Mouse (Mus musculus) limb, embryonic 15.5 days (tissue): ENCODE data around the gene Tk1. TPM values are rescaled to one million over a fixed set of nuclear protein-coding genes. Genes with fewer than 3 reads are reported as not detected.

ENCODE experiments used
- ATAC-seq: fragments of 200-750 bp; cut with Nextera tagmentation; 2 replicates; pipeline ENCODE4 v1.8.0; 2017; ENCODE audit warnings: low read depth, moderate TSS enrichment; ENCODE audit not compliant: insufficient number of reproducible peaks, low FRiP score, low TSS enrichment
- H3K27ac ChIP-seq: fragments of 300-500 bp; sonication (generic); 2 replicates; pipeline ENCODE4 v1.5.1; 2015; ENCODE audit warnings: moderate library complexity, mild to moderate bottlenecking, inconsistent platforms
- H3K27me3 ChIP-seq: fragments of 300-500 bp; sonication (generic); 2 replicates; pipeline ENCODE4 v1.6.1; 2015; ENCODE audit warnings: inconsistent platforms
- H3K36me3 ChIP-seq: fragments of 300-500 bp; sonication (generic); 2 replicates; pipeline ENCODE4 v1.6.1; 2015; ENCODE audit warnings: inconsistent platforms
- H3K4me1 ChIP-seq: fragments of 300-500 bp; sonication (generic); 2 replicates; pipeline ENCODE4 v1.6.1; 2015; ENCODE audit warnings: inconsistent platforms
- H3K4me2 ChIP-seq: fragments of 300-500 bp; sonication (generic); 2 replicates; pipeline ENCODE4 v1.6.1; 2015; ENCODE audit warnings: mild to moderate bottlenecking, inconsistent platforms
- H3K4me3 ChIP-seq: fragments of 300-500 bp; sonication (generic); 2 replicates; pipeline ENCODE4 v1.5.1; 2015; ENCODE audit warnings: mild to moderate bottlenecking, inconsistent platforms
- H3K9ac ChIP-seq: fragments of 300-500 bp; sonication (generic); 2 replicates; pipeline ENCODE4 v1.6.1; 2015; ENCODE audit warnings: inconsistent platforms
- H3K9me3 ChIP-seq: fragments of 300-500 bp; sonication (generic); 2 replicates; pipeline ENCODE4 v1.6.1; 2016; ENCODE audit warnings: inconsistent platforms
- WGBS: fragments of 180-500 bp; shearing (Covaris S2); methylation state at CpG from one replicate; pipeline ENCODE4 v1.1.7; 2015; 5-methylcytosine and 5-hydroxymethylcytosine counted together
- polyA plus RNA-seq: library from polyadenylated mRNA; unstranded; fragments of >200 nt; fragmentation: Nextera tagmentation; extraction: Ambion mirVana; gene quantifications from 2 replicates; pipeline ENCODE4 v1.2.1, GENCODE M21; 2015

Tk1 gene
- polyA plus RNA-seq, 1 experiment from 2014 or later, result 119 TPM

DNA sequence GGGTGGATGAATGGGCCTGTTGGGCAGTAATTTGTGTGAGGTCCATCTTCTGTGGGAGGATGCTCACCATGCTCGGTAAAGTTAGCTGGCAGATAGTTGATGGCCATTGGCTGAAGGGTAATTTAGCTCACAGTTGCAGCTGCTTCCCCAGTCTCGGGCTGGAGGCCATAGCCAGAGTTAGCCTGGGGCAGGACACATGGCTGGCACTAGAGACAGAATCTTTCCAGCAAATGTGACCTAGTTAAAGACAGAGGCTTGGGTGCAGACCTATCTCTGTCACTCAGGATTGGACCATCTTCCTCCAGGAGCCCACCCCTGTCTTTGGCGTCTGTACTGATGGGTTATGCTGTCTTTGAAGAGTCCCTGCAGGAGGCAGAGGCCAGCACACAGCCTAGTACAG lies 32.5 kb upstream of the Tk1 start:
- Histone ChIP-seq H3K27ac (no peak overlapping the region), H3K36me3 (peaks cover 39% of the 10 kb centered on the region), H3K4me1 (peaks cover 10% of the 10 kb centered on the region), H3K9ac (no peak overlapping the region), H3K27me3 (peaks cover 36% of the 10 kb centered on the region), H3K4me2 (no peak overlapping the region), H3K9me3 (no peaks in the 10 kb centered on the region), H3K4me3 (no peak overlapping the region)
- ATAC-seq, result no peak
- WGBS, result 46% methylated on average over 3 of the region's 3 CpGs

DNA sequence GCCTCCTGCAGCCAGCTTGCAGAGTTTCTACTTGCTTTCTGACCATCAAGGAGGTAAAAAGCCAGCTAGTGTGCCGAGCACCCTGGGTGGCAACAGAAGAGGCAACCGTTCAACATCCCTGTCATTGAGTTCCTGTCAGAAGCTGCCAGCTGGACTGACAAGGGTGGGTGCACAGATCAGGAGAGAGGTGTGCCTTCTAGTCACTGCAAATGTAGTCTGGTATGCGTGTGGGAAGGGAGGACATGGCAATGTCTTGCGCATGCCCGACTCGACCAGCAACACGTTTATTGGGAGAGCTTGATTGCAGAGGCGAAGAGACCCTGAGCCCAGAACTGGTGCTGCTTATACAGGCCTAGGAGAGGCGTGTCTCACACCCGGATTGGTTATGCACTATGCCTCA lies 31.6 kb upstream of the Tk1 start:
- Histone ChIP-seq H3K36me3 (peaks cover 48% of the 10 kb centered on the region), H3K9ac (no peak overlapping the region), H3K27ac (no peak overlapping the region), H3K9me3 (no peaks in the 10 kb centered on the region), H3K27me3 (peaks cover 29% of the 10 kb centered on the region), H3K4me3 (no peak overlapping the region), H3K4me2 (no peak overlapping the region), H3K4me1 (peaks cover 10% of the 10 kb centered on the region)
- 94% methylated on average over 10 of the region's 10 CpGs for WGBS
- ATAC-seq, result no peak

DNA sequence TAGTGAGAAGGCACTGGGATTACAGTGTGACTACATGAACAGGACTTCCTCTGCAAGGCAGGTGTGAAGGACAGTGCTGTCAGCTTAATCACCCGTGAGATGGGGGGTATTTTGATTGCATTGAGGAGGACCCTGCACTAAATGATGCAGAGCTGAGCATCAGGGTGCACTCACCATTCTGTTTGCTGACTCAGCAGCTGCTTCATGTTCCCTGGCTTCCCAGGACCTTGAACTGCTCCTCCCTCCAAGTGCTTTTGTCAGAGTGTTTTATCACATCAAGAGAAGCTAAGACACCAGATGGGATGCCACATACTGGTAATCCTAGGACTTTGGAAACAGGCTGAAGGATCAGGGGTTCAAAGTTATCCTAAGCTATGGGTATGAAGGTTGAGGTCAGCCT lies 30.1 kb upstream of the Tk1 start:
- H3K36me3 ChIP-seq, result peaks cover 50% of the 10 kb centered on the region
- no peak overlapping the region for H3K9ac ChIP-seq
- no peak overlapping the region for H3K27ac ChIP-seq
- no peaks in the 10 kb centered on the region for H3K9me3 ChIP-seq
- H3K4me1 ChIP-seq, result peaks cover 10% of the 10 kb centered on the region
- peaks cover 14% of the 10 kb centered on the region for H3K27me3 ChIP-seq
- H3K4me2 ChIP-seq, result no peak overlapping the region
- no peak overlapping the region for H3K4me3 ChIP-seq
- WGBS, result 88% methylated on average over 1 of the region's 1 CpGs
- ATAC-seq, result no peak

DNA sequence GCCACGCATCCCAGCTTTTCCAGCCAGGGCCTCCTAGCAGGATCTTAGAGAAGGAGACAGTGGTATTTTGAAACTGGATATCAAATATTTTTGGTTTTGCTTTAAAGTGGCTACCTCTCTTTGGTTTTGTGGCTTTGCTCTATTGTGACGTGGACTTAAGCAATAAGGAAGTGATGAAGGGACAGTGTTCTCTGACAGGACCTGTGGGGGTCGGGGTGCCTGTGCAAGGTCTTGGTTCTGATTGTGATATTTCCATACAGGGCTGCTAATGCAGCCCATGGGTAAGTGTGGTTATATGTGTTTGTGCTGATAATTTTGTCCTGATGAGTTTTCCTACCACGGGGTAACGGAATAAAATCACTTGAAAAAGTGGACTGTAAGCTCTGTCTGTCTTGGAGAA lies 29.5 kb upstream of the Tk1 start:
- Histone ChIP-seq H3K27me3 (peaks cover 8% of the 10 kb centered on the region), H3K9me3 (no peaks in the 10 kb centered on the region), H3K27ac (no peak overlapping the region), H3K4me2 (no peak overlapping the region), H3K4me3 (no peak overlapping the region), H3K9ac (no peak overlapping the region), H3K36me3 (peaks cover 50% of the 10 kb centered on the region), H3K4me1 (peaks cover 8% of the 10 kb centered on the region)
- WGBS, result 96% methylated on average over 5 of the region's 5 CpGs
- ATAC-seq, result no peak

DNA sequence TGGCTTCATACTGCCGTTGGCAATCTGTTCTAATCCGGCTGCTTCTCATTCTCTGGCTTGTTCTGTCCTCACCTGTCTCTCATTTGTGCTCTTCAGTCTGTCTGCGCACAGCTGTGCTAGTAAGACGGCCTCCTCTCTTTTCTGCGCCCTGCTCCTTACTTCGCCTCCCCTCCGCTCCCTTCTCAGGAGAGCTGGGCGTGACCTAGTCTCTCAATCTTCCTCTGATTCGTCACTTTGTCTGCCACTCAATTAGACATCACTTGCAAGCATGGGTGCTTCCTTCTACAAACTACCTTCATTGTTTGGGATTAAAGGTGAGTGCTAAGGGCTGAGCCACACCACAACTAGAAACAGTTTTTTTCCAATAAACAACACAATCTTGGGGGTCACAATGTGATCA lies 28.3 kb upstream of the Tk1 start:
- ATAC-seq, result no peak
- Histone ChIP-seq H3K9ac (no peak overlapping the region), H3K27me3 (no peaks in the 10 kb centered on the region; the same call in 1 of the 2 replicates), H3K9me3 (no peaks in the 10 kb centered on the region), H3K4me3 (no peak overlapping the region), H3K4me2 (no peak overlapping the region), H3K36me3 (peaks cover 50% of the 10 kb centered on the region), H3K4me1 (peaks cover 14% of the 10 kb centered on the region), H3K27ac (no peak overlapping the region)
- WGBS, result 91% methylated on average over 9 of the region's 9 CpGs

DNA sequence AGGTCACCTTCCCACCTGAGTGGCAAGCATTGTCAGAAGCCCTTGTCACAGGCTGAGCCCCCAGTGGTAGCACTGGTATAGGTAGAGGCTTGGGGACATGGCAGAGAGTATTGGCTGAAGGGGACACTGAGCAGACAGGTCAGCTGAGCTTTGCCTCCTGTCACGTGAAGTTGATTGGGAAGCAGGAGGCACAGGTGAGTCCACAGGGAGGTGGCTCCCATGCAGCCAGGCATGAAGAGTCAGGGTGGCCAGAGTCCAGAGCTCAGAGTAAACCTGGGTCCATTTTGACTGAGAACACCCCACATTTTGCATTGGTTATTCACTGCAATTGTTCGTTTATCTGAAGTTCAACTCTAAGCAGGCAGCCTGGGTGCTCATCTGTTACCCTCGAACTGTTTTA lies 27.0 kb upstream of the Tk1 start:
- peaks cover 50% of the 10 kb centered on the region for H3K36me3 ChIP-seq
- H3K27me3 ChIP-seq, result no peaks in the 10 kb centered on the region
- H3K9me3 ChIP-seq, result no peaks in the 10 kb centered on the region
- no peak overlapping the region for H3K27ac ChIP-seq
- no peak overlapping the region for H3K9ac ChIP-seq
- peaks cover 22% of the 10 kb centered on the region for H3K4me1 ChIP-seq
- WGBS, result 93% methylated on average over 3 of the region's 3 CpGs
- no peak overlapping the region for H3K4me3 ChIP-seq
- ATAC-seq, result no peak
- H3K4me2 ChIP-seq, result no peak overlapping the region

DNA sequence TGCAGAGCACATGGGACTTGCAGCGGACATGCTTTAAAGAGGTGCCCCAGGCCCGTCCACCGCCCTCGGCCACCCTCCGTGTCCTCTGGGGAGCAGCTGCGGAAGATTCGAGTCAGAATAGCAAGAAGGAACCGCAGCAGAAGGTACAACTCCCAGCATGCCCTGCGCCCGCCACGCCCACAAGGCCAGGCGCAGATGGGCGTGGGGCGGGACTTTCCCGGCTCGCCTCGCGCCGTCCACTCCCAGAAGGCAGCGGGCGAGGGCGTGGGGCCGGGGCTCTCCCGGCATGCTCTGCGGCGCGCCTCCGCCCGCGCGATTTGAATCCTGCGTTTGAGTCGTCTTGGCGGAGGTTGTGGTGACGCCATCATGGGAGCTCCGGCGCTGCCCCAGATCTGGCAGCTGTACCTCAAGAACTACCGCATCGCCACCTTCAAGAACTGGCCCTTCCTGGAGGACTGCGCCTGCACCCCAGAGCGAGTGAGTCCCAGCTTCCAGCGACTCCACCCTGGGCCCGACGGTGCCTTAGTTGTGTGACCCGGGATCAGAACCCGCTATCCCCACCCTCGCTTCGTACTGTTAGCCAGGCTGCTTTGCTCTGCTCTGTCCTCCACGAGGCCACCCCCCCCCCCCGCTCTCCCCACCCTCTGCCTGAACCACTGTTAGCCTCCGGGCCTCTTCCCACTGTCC lies 23.2 kb upstream of the Tk1 start, which contains the start of gene Birc5:
Gene Birc5 (plus strand): TSS at position 267 of the 687 bp plus-strand sequence.
- Histone ChIP-seq H3K4me3 (peak within 1 kb of the TSS; percentile 70), H3K36me3 (peaks cover 18% of the 10 kb centered on the region), H3K27me3 (no peaks in the 10 kb centered on the region), H3K9me3 (no peaks in the 10 kb centered on the region), H3K4me2 (peak within 1 kb of the TSS; percentile 90), H3K4me1 (peaks cover 26% of the 10 kb centered on the region), H3K9ac (peak within 1 kb of the TSS; percentile 72), H3K27ac (peak within 1 kb of the TSS; percentile 96)
- under 1% methylated on average over 51 of the region's 51 CpGs for WGBS
- ATAC-seq, result peak; percentile 89

DNA sequence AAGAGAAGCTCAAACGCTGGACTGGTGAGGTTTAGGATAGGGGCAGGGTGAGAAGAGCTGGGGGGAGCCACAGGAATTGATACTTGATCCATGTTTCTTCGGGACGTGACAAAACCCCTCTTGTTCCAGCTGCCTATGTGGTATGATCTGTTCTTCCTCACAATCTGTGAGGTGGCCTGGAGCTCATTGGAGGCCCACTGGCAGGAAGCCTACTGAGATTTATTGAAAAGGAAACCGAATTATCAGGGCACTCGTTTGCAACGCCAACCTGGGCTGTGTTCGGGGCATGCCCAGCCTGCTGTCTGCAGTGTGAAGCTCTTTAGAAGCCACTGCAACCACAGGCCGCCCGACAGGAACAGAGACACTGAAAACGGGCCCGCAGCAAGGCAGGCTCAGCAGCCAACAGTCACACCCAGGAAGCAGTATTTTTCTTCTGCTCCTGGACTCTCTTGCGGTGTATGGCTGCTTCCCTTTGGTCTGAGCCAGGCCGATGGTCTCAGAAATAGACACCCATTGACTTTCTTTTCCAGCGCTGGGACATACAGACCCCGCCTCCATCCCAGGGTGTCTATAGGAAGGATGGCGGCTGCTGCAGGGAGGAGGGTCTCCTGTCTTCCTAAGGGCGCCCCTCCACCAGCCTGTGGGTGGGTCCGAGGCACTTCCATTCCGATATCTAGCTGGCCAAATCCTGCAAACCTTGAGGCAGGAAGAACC lies 22.5 kb upstream of the Tk1 start:
- peak overlapping the region; percentile 96 for H3K27ac ChIP-seq
- 3% methylated on average over 19 of the region's 19 CpGs for WGBS

DNA sequence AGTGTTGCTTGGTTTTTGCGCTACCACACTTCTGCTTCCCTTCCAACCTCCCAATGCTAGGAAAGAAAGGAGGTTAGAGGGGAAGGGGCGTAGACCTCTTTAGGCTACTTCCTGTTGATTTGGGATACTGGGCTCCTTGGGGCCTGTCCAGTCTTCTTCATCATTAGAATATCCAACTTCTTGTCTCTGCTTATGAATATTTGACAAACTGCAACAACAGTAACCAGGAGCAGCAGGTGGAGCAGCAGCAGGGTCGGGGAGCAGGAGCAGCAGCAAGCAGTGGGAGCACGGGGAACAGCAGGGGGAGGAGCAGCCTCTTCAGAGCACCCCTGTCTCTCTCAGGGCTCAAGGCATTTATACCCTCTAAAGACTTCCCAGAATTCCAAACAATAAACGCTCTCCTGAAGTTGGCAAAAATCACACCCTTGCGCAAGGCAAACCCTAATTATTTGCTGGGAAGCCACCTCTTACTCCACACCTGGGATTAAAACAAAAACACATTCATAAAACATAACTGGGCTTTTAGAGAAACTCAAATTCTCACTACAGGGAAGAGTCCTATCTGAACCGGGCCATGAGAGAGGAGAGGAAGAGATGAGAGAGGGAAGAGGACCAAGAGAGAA lies 21.8 kb upstream of the Tk1 start:
- Histone ChIP-seq H3K27me3 (no peaks in the 10 kb centered on the region), H3K9me3 (no peaks in the 10 kb centered on the region), H3K4me1 (peaks cover 26% of the 10 kb centered on the region), H3K36me3 (peaks cover 4% of the 10 kb centered on the region), H3K27ac (peak overlapping the region; percentile 96), H3K9ac (0 out of 2 replicates have a peak overlapping the region, but pooled peaks have one; percentile 72), H3K4me2 (peak overlapping the region; percentile 90), H3K4me3 (peak overlapping the region; percentile 70)
- 65% methylated on average over 7 of the region's 7 CpGs for WGBS
- ATAC-seq, result no peak

More for the DNA sequence above, 22.5 kb upstream of the Tk1 start:
- Histone ChIP-seq H3K4me1 (peaks cover 26% of the 10 kb centered on the region), H3K4me2 (peak overlapping the region; percentile 90), H3K27me3 (no peaks in the 10 kb centered on the region), H3K4me3 (peak overlapping the region; percentile 70), H3K9me3 (no peaks in the 10 kb centered on the region), H3K9ac (peak overlapping the region; percentile 72), H3K36me3 (peaks cover 12% of the 10 kb centered on the region)
- peak; percentile 82 for ATAC-seq

DNA sequence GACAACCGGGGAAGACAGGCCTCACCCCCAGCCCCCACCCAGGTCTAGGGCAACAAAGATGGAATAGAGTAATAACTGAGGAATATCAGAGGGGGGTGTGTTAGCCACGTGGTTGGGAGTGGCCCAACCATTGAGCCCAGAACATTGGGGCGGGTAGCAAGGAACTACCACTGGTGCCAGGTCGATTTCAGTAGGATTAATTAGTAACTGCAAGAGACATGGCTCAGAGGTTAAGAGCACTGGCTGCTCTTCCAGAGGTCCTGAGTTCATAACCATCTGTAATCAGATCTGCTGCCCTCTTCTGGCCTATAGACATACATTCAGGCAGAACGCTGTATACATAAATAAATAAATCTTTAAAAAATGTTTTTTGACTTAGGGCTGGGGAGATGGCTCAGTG lies 20.7 kb upstream of the Tk1 start:
- no peaks in the 10 kb centered on the region for H3K9me3 ChIP-seq
- H3K4me3 ChIP-seq, result no peak overlapping the region
- WGBS, result 47% methylated on average over 5 of the region's 5 CpGs
- H3K36me3 ChIP-seq, result no peaks in the 10 kb centered on the region
- ATAC-seq, result no peak
- no peak overlapping the region for H3K27ac ChIP-seq
- peaks cover 26% of the 10 kb centered on the region for H3K4me1 ChIP-seq
- no peak overlapping the region for H3K4me2 ChIP-seq
- no peak overlapping the region for H3K9ac ChIP-seq
- no peaks in the 10 kb centered on the region for H3K27me3 ChIP-seq

DNA sequence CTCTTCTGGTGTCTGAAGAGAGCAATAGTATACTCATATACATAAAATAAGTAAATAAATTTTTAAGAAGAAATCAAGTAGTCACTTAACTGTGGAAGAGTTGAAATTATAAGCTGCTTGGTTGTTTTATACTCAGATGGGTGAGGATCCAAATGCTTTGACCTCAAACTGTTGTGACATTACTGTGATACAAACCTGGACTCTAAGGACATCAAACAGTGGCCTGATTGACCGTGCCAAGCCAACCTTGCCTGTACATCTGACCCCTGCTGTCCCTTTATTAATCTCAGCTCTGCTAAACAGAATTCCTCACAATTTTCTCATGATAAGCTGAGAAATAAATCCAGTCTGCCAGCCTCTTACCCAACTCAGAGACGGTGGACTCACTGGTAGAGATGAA lies 19.8 kb upstream of the Tk1 start:
- H3K27ac ChIP-seq, result no peak overlapping the region
- H3K4me2 ChIP-seq, result no peak overlapping the region
- no peak overlapping the region for H3K9ac ChIP-seq
- no peak overlapping the region for H3K4me3 ChIP-seq
- WGBS, result 81% methylated on average over 2 of the region's 2 CpGs
- peaks cover 26% of the 10 kb centered on the region for H3K4me1 ChIP-seq
- no peak for ATAC-seq
- H3K27me3 ChIP-seq, result no peaks in the 10 kb centered on the region
- H3K36me3 ChIP-seq, result no peaks in the 10 kb centered on the region
- no peaks in the 10 kb centered on the region for H3K9me3 ChIP-seq

DNA sequence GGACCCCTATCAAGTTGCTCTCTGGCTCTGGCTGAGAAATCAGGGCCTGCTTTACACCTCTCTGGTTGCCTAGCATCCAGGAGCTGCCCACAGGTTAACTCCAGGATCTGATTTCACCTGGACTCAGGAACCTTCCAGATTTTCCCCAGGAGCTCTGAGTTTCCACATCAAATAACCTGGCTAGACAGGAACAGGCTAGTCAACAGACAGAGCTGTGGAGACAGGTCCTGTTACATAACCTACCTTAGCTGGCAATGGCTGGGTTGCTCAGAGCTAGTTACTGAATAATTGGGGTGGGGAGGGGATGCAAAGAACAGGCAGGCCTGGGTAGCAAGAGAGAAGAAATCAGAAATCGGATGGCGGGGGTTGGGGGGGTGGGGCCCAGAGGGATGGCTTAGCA lies 19.1 kb upstream of the Tk1 start:
- no peak overlapping the region for H3K4me2 ChIP-seq
- no peaks in the 10 kb centered on the region for H3K36me3 ChIP-seq
- H3K4me3 ChIP-seq, result no peak overlapping the region
- WGBS, result 63% methylated on average over 2 of the region's 2 CpGs
- no peaks in the 10 kb centered on the region for H3K9me3 ChIP-seq
- no peak overlapping the region for H3K27ac ChIP-seq
- H3K4me1 ChIP-seq, result peaks cover 20% of the 10 kb centered on the region
- H3K27me3 ChIP-seq, result no peaks in the 10 kb centered on the region
- no peak for ATAC-seq
- no peak overlapping the region for H3K9ac ChIP-seq
